Mouse (Mus musculus): ENCODE data around the gene Kcnj16.

The Kcnj16 gene

GRCm38 (mm10) chr11:110967762-110968135, at the start of gene Kcnj16:
Kcnj16 (plus strand) TSS chr11:110968033.
- no peak for DNase-seq (ENCODE audit: low read depth, low spot score)

- no peak for DNase-seq (ENCODE audit: low read depth, low spot score)
Measured at GRCm38 (mm10) chr11:110918808-110919465, 48.9 kb upstream of the Kcnj16 start.

GRCm38 (mm10) chr11:110935699-110936098, 32.1 kb upstream of the Kcnj16 start:
- no peak for DNase-seq (ENCODE audit: low read depth, low spot score)

- no peak for DNase-seq (ENCODE audit: low read depth, low spot score)
Measured at GRCm38 (mm10) chr11:110942280-110942679, 25.6 kb upstream of the Kcnj16 start.

GRCm38 (mm10) chr11:110942695-110943135, 25.1 kb upstream of the Kcnj16 start:
- peak; percentile 3 for DNase-seq (ENCODE audit: low read depth, low spot score)

GRCm38 (mm10) chr11:110956665-110957064, 11.2 kb upstream of the Kcnj16 start:
- no peak for DNase-seq (ENCODE audit: low read depth, low spot score)

GRCm38 (mm10) chr11:110961592-110962021, 6.2 kb upstream of the Kcnj16 start:
- DNase-seq (ENCODE audit: low read depth, low spot score), result no peak

GRCm38 (mm10) chr11:110967019-110967761, 643 bp upstream of the Kcnj16 start:
- DNase-seq (ENCODE audit: low read depth, low spot score), result no peak

- DNase-seq (ENCODE audit: low read depth, low spot score), result no peak
Measured at GRCm38 (mm10) chr11:110968901-110969300, 1.1 kb downstream of the Kcnj16 start.

GRCm38 (mm10) chr11:110985508-110985907, 17.7 kb downstream of the Kcnj16 start:
- no peak for DNase-seq (ENCODE audit: low read depth, low spot score)

- DNase-seq (ENCODE audit: low read depth, low spot score), result no peak
Measured at GRCm38 (mm10) chr11:110985949-110986348, 18.1 kb downstream of the Kcnj16 start.

- DNase-seq (ENCODE audit: low read depth, low spot score), result peak; percentile 25
Measured at GRCm38 (mm10) chr11:110993616-110994015, 25.8 kb downstream of the Kcnj16 start.

GRCm38 (mm10) chr11:110997211-110997610, 29.4 kb downstream of the Kcnj16 start:
- no peak for DNase-seq (ENCODE audit: low read depth, low spot score)

GRCm38 (mm10) chr11:111005103-111005502, 37.3 kb downstream of the Kcnj16 start:
- no peak for DNase-seq (ENCODE audit: low read depth, low spot score)

GRCm38 (mm10) chr11:111009471-111009870, 41.6 kb downstream of the Kcnj16 start:
- no peak for DNase-seq (ENCODE audit: low read depth, low spot score)

GRCm38 (mm10) chr11:111016206-111016605, 48.4 kb downstream of the Kcnj16 start:
- DNase-seq (ENCODE audit: low read depth, low spot score), result no peak

GRCm38 (mm10) chr11:111020211-111020610, 52.4 kb downstream of the Kcnj16 start:
- no peak for DNase-seq (ENCODE audit: low read depth, low spot score)

GRCm38 (mm10) chr11:111022681-111023281, 54.9 kb downstream of the Kcnj16 start:
- DNase-seq (ENCODE audit: low read depth, low spot score), result no peak

- DNase-seq (ENCODE audit: low read depth, low spot score), result no peak
Measured at GRCm38 (mm10) chr11:111042175-111042574, 74.3 kb downstream of the Kcnj16 start.

GRCm38 (mm10) chr11:111043298-111043697, 75.5 kb downstream of the Kcnj16 start:
- no peak for DNase-seq (ENCODE audit: low read depth, low spot score)

- DNase-seq (ENCODE audit: low read depth, low spot score), result no peak
Measured at GRCm38 (mm10) chr11:111054252-111054651, 86.4 kb downstream of the Kcnj16 start.
